Mouse (Mus musculus) neural tube, embryonic 11.5 days (tissue): ENCODE measurements at regions not wholly inside any gene's neighbourhood (a gene's known extent, or its start where the extent isn't known, plus 50 kb on each side); places are given as distances from the start of the nearest gene placed in this dataset.

Experiments used
- ATAC-seq: fragments of 200-750 bp; cut with Nextera tagmentation; 2 replicates; pipeline ENCODE4 v1.8.0; 2017; ENCODE audit warnings: moderate number of reproducible peaks, mild to moderate bottlenecking, moderate TSS enrichment, moderate library complexity; ENCODE audit not compliant: insufficient read depth, low FRiP score, low TSS enrichment
- DNase-seq: peaks from one replicate; pipeline ENCODE4 v3.0.0-alpha.2; 2015; ENCODE audit warnings: low spot score
- H3K27ac ChIP-seq: fragments of 300-500 bp; sonication (generic); 2 replicates; pipeline ENCODE4 v1.5.1; 2014; ENCODE audit warnings: low read depth, mild to moderate bottlenecking, low read length
- H3K27me3 ChIP-seq: fragments of 300-500 bp; sonication (generic); 2 replicates; pipeline ENCODE4 v1.6.1; 2014; ENCODE audit warnings: mild to moderate bottlenecking, low read length, mixed read lengths; ENCODE audit not compliant: control insufficient read depth, insufficient read depth
- H3K36me3 ChIP-seq: fragments of 300-500 bp; sonication (generic); 2 replicates; pipeline ENCODE4 v1.6.1; 2014; ENCODE audit warnings: mild to moderate bottlenecking, low read length, moderate library complexity, mixed read lengths; ENCODE audit not compliant: control insufficient read depth, insufficient read depth
- H3K4me1 ChIP-seq: fragments of 300-500 bp; sonication (generic); 2 replicates; pipeline ENCODE4 v1.6.1; 2014; ENCODE audit warnings: low read length, mixed read lengths; ENCODE audit not compliant: control insufficient read depth, insufficient read depth
- H3K4me2 ChIP-seq: fragments of 300-500 bp; sonication (generic); 2 replicates; pipeline ENCODE4 v1.6.1; 2014; ENCODE audit warnings: low read depth, mild to moderate bottlenecking, moderate library complexity
- H3K4me3 ChIP-seq: fragments of 300-500 bp; sonication (generic); 2 replicates; pipeline ENCODE4 v1.5.1; 2014; ENCODE audit warnings: low read depth, low read length
- H3K9ac ChIP-seq: fragments of 300-500 bp; sonication (generic); 2 replicates; pipeline ENCODE4 v1.6.1; 2014; ENCODE audit warnings: mild to moderate bottlenecking, low read length
- H3K9me3 ChIP-seq: fragments of 300-500 bp; sonication (generic); 2 replicates; pipeline ENCODE4 v1.6.1; 2016; ENCODE audit warnings: low read length; ENCODE audit not compliant: control insufficient read depth
- WGBS: fragments of 180-500 bp; shearing (Covaris S2); extraction: QIAGEN DNeasy Blood & Tissue Kit; methylation state at CpG from one replicate; pipeline ENCODE4 v1.1.7; 2014; 5-methylcytosine and 5-hydroxymethylcytosine counted together

DNA sequence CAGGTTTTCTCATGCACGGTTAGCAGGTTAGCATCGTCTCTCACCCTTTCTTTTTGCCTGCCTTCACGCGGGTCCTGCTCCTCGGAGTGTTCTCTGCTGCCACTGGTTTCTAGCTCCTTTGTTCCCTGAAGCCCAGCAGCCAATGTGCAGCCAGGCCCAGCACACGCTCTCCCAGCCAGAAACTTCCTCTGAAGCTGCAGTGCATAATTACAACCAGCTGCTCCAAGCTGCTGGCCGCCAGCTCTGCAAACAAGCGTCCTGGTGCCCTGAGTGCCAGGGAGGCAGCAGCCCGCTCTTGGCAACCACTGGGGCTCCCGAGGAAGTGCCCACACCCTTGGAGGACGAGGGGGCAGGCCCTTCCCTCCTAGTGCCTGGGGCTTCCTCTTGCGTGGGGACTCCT lies 74.8 kb upstream of the Maml3 start:
- H3K4me2 ChIP-seq = peak overlapping the region; percentile 10; the same call in 1 of the 2 replicates
- H3K27ac ChIP-seq = peak overlapping the region; percentile 77
- DNase-seq = peak; percentile 83
- H3K4me1 ChIP-seq = peaks cover 29% of the 10 kb centered on the region
- H3K36me3 ChIP-seq = no peaks in the 10 kb centered on the region
- ATAC-seq = peak; percentile 76
- H3K4me3 ChIP-seq = no peak overlapping the region
- under 1% methylated on average over 12 of the region's 12 CpGs for WGBS
- no peaks in the 10 kb centered on the region for H3K9me3 ChIP-seq
- peak overlapping the region; percentile 26 for H3K9ac ChIP-seq
- H3K27me3 ChIP-seq = no peaks in the 10 kb centered on the region

DNA sequence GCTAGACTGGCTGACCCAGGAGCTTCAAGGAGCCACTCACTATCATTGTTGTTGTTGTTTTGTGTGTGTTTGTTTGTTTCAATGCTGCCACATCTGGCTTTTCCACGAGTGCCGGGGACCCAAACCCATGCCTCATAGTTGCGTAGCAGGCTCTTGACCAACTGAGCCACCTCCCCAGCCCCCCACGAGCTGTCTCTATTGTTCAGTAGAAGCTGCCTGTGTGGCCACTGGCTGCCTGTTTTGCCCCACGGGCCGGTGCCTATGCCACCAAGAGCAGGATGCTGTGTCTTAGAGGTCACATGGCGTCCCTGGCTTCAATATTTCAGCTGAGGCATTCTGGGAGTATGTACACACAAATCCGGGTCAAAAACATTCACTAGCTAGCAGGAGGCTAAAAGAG lies 75.4 kb upstream of the Maml3 start:
- WGBS = 16% methylated on average over 8 of the region's 8 CpGs
- no peaks in the 10 kb centered on the region for H3K36me3 ChIP-seq
- H3K9ac ChIP-seq = peak overlapping the region; percentile 26
- no peaks in the 10 kb centered on the region for H3K27me3 ChIP-seq
- peak; percentile 50 for DNase-seq
- H3K4me2 ChIP-seq = no peak overlapping the region
- H3K27ac ChIP-seq = peak overlapping the region; percentile 77
- no peak overlapping the region for H3K4me3 ChIP-seq
- H3K9me3 ChIP-seq = no peaks in the 10 kb centered on the region
- ATAC-seq = peak; percentile 53
- H3K4me1 ChIP-seq = peaks cover 29% of the 10 kb centered on the region

DNA sequence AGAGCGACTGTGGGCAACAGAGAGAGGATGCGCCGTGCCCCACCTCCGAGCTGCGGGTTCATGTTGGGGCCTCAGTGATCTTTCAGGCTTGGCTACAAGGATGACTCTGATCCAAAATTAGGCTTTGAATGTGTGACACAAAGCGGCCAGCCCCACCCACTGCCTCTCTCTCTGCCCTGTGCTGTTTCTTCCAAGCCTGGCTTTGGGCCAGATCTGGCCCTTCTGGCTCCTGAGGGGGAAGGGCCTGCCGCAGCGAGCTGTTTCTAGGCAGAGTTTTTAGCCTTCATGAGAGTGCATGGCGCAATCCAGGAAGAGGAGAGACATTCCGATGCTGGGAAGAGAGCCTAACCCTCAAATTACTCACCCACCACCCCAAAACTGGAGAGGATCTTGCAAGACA lies 75.9 kb upstream of the Maml3 start:
- Histone ChIP-seq H3K4me2 (no peak overlapping the region), H3K9ac (peak overlapping the region; percentile 26), H3K4me1 (peaks cover 29% of the 10 kb centered on the region), H3K27ac (peak overlapping the region; percentile 77), H3K9me3 (no peaks in the 10 kb centered on the region), H3K36me3 (no peaks in the 10 kb centered on the region), H3K27me3 (no peaks in the 10 kb centered on the region), H3K4me3 (no peak overlapping the region)
- DNase-seq (peak; percentile 77), ATAC-seq (peak; percentile 67)
- 43% methylated on average over 10 of the region's 10 CpGs for WGBS

DNA sequence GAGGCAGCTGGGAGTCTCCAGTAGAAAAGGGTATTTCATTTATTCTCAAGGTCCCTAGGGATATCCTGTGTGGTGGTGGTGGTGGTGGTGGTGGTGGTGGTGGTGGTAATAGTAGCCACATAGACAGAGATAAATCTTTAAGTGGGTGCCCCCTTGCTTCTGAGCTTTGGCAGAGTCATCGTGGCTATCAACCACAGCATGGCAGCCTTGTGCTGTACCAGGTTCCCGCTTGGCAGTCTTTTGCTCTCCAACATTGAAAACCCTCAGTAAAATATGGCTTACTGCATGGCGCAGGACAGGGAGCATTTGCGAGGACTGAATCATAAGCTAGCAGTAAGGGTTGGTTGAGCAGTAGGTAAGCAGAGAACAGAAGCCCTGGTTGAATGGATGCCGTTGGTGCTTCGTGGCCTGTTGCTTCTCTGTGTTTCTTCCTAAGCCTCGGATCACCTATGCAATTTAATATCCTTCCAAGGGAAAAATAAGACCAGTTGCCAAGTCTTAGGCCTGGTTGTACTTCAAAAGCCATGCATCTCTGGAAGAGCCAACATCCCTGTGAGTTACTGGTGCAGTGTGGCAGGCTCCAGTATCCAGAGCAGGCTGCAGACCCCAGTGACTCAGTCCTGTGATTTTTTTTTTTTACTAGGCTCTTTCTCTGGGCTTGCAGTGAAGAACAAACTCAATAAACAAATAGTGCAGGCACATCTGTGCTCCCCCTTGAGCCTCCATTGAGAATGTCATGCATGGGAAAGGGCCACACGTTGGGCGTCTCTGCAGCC lies 76.6 kb upstream of the Maml3 start:
- H3K9ac ChIP-seq = no peak overlapping the region
- 84% methylated on average over 9 of the region's 9 CpGs for WGBS

DNA sequence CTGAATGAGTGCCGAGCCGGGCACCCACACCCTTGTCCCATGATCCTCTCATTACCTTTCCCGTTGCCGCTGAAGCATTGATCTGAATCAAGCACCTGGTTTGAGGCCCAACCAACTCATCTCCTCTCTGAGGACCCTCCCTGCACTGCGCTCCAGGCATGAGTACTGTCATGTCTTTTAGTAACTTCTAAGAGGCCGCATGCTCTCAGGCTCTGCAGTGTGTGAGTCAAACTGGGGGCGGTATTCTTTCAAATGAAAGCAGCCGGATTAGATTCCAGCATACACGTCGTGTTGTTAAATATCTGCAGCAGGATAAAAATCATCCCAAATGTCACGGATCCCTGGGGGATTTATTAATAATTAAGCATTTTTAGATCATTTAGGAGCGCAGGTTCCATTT lies 79.4 kb upstream of the Maml3 start:
- Histone ChIP-seq H3K27me3 (no peaks in the 10 kb centered on the region), H3K4me3 (no peak overlapping the region), H3K9ac (no peak overlapping the region), H3K4me2 (no peak overlapping the region), H3K36me3 (no peaks in the 10 kb centered on the region), H3K9me3 (no peaks in the 10 kb centered on the region), H3K4me1 (peaks cover 38% of the 10 kb centered on the region), H3K27ac (0 out of 2 replicates have a peak overlapping the region, but pooled peaks have one; percentile 41)
- DNase-seq (no peak), ATAC-seq (no peak)
- WGBS = 67% methylated on average over 12 of the region's 12 CpGs

More for the DNA sequence above, 76.6 kb upstream of the Maml3 start:
- Histone ChIP-seq H3K9me3 (no peaks in the 10 kb centered on the region), H3K27me3 (no peaks in the 10 kb centered on the region), H3K36me3 (no peaks in the 10 kb centered on the region), H3K4me1 (peaks cover 35% of the 10 kb centered on the region), H3K4me2 (no peak overlapping the region), H3K4me3 (no peak overlapping the region), H3K27ac (peak overlapping the region; percentile 77; the same call in 1 of the 2 replicates)
- DNase-seq (no peak), ATAC-seq (no peak)

DNA sequence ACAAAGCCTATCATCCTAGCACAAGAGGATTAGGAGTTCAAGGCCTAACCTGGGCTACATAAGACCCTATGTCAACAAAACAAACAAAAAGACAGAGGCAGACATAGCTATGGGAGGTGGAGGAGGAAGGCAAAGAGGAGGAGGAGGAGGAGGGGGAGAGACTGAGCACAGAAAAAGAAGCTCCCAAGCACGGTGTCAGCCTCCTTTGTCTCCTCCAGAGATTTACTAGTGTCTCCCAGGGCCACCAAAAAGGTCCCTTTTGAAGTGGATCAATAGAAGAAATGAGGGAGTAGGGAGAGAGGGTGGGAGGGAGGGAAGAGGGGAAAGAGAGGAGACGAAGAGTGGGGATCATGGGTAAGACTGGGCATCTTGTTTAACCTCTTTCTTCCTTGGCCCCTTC lies 80.5 kb upstream of the Maml3 start:
- DNase-seq (no peak), ATAC-seq (peak; percentile 55; the same call in 1 of the 2 replicates)
- Histone ChIP-seq H3K4me1 (peaks cover 33% of the 10 kb centered on the region), H3K9ac (no peak overlapping the region), H3K4me3 (no peak overlapping the region), H3K9me3 (no peaks in the 10 kb centered on the region), H3K27ac (0 out of 2 replicates have a peak overlapping the region, but pooled peaks have one; percentile 23), H3K36me3 (no peaks in the 10 kb centered on the region), H3K27me3 (no peaks in the 10 kb centered on the region), H3K4me2 (no peak overlapping the region)
- WGBS = 9% methylated on average over 2 of the region's 2 CpGs

DNA sequence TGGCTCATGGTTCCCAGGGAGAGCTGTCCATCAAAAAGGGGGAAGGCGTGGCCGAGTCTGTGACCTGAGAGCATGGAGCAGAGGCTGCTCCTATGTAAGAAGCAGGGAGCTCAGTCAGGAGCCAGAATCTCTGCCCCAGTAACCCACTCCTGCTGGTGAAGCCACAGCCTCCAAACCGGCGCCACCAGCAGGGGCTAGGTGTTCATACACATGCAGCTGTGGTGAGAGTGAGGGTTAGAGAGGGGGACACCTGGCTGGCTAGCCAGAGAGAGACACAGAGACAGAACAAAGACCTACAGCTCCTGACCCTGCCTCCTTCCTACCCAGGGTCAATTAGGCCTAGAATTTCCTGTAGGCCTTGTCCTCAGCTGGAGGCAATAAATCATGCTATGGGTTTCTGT lies 80.7 kb upstream of the Foxo1 start:
- H3K9ac ChIP-seq = 0 out of 2 replicates have a peak overlapping the region, but pooled peaks have one; percentile 22
- no peaks in the 10 kb centered on the region for H3K27me3 ChIP-seq
- ATAC-seq (no peak), DNase-seq (peak; percentile 35)
- no peaks in the 10 kb centered on the region for H3K9me3 ChIP-seq
- peaks cover 25% of the 10 kb centered on the region for H3K4me1 ChIP-seq
- H3K4me2 ChIP-seq = no peak overlapping the region
- no peak overlapping the region for H3K4me3 ChIP-seq
- peak overlapping the region; percentile 49; the same call in 1 of the 2 replicates for H3K27ac ChIP-seq
- H3K36me3 ChIP-seq = no peaks in the 10 kb centered on the region
- 20% methylated on average over 4 of the region's 4 CpGs for WGBS

DNA sequence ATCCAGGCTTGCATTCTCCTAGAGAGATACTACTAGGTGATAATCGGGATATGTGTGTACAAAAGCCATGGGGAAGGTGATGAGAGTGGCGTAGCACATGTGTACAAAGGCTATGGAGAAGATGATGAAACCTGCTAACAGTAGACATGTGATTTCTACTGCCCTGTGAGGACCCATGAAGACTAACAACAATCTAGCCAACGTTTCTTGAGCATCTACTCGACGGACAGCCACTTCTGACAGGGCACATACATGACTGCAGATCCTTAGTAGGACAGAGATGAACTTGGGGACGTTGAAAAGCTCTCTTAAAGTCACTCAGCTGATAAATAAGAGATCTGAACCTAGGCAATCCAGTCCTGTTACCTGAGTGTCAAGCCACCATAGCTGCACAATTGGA lies 79.8 kb upstream of the Foxo1 start:
- no peaks in the 10 kb centered on the region for H3K9me3 ChIP-seq
- no peak overlapping the region for H3K4me3 ChIP-seq
- no peak overlapping the region for H3K4me2 ChIP-seq
- ATAC-seq = no peak
- H3K27me3 ChIP-seq = no peaks in the 10 kb centered on the region
- no peak for DNase-seq
- no peak overlapping the region for H3K27ac ChIP-seq
- no peak overlapping the region for H3K9ac ChIP-seq
- peaks cover 25% of the 10 kb centered on the region for H3K4me1 ChIP-seq
- 91% methylated on average over 6 of the region's 6 CpGs for WGBS
- H3K36me3 ChIP-seq = no peaks in the 10 kb centered on the region

DNA sequence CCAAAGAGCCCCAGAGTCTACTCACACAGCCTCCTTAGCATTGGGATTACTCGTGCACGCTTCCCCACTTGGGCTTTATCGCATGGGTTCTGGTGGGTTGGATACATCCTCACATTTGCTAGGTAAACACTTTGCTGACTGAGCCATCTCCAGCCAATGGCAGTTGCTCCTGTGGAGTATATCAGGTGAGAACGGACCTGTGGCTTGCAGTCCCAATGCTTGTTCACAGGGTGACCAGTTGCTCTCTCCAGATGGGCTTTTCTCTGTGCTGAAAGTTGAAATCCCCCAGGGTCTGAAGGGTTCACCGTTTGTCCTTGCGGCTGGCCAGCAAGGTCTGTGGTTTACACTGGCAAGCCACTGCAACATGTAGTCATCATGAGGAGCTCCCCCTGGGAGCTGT lies 79.1 kb upstream of the Foxo1 start:
- no peaks in the 10 kb centered on the region for H3K27me3 ChIP-seq
- no peak overlapping the region for H3K4me3 ChIP-seq
- no peaks in the 10 kb centered on the region for H3K36me3 ChIP-seq
- ATAC-seq = no peak
- H3K9me3 ChIP-seq = no peaks in the 10 kb centered on the region
- DNase-seq = no peak
- no peak overlapping the region for H3K4me2 ChIP-seq
- H3K4me1 ChIP-seq = peaks cover 25% of the 10 kb centered on the region
- WGBS = 95% methylated on average over 6 of the region's 6 CpGs
- H3K27ac ChIP-seq = no peak overlapping the region
- no peak overlapping the region for H3K9ac ChIP-seq
